Mouse (Mus musculus) embryonic facial prominence, embryonic 12.5 days (tissue): Measurements from ENCODE around the gene Col25a1. TPM values are rescaled to one million over a fixed set of nuclear protein-coding genes. Genes with fewer than 3 reads are reported as not detected.

Experiments
- ATAC-seq: fragments of 200-750 bp; cut with Nextera tagmentation; 2 replicates; pipeline ENCODE4 v1.8.0; 2017; ENCODE audit not compliant: insufficient number of reproducible peaks, insufficient read depth, low FRiP score, low TSS enrichment
- H3K27ac ChIP-seq: fragments of 300-500 bp; sonication (generic); 2 replicates; pipeline ENCODE4 v1.5.1; 2016; ENCODE audit warnings: mild to moderate bottlenecking
- H3K27me3 ChIP-seq: fragments of 300-500 bp; sonication (generic); 2 replicates; pipeline ENCODE4 v1.6.1; 2016; ENCODE audit warnings: mild to moderate bottlenecking, moderate library complexity
- H3K36me3 ChIP-seq: fragments of 300-500 bp; sonication (generic); 2 replicates; pipeline ENCODE4 v1.6.1; 2016; ENCODE audit warnings: mild to moderate bottlenecking
- H3K4me1 ChIP-seq: fragments of 300-500 bp; sonication (generic); 2 replicates; pipeline ENCODE4 v1.6.1; 2016
- H3K4me2 ChIP-seq: fragments of 300-500 bp; sonication (generic); replicated peaks from 2 replicates; pipeline ENCODE4 v1.6.1; 2016; ENCODE audit warnings: mild to moderate bottlenecking, moderate library complexity
- H3K4me3 ChIP-seq: fragments of 300-500 bp; sonication (generic); 2 replicates; pipeline ENCODE4 v1.5.1; 2016; ENCODE audit warnings: mild to moderate bottlenecking
- H3K9ac ChIP-seq: fragments of 300-500 bp; sonication (generic); 2 replicates; pipeline ENCODE4 v1.6.1; 2016; ENCODE audit warnings: mild to moderate bottlenecking, moderate library complexity
- H3K9me3 ChIP-seq: fragments of 300-500 bp; sonication (generic); 2 replicates; pipeline ENCODE4 v1.6.1; 2016; ENCODE audit warnings: mild to moderate bottlenecking, moderate library complexity
- WGBS: fragments of 180-500 bp; shearing (Covaris S2); methylation state at CpG from one replicate; pipeline ENCODE4 v1.1.7; 2016; 5-methylcytosine and 5-hydroxymethylcytosine counted together
- polyA plus RNA-seq: library from polyadenylated mRNA; unstranded; fragments of >200 nt; fragmentation: Nextera tagmentation; extraction: Ambion mirVana; gene quantifications from 2 replicates; pipeline ENCODE4 v1.2.1, GENCODE M21; 2016

Col25a1 gene
- polyA plus RNA-seq, 1 experiment from 2014 or later, result 31.1 TPM

DNA sequence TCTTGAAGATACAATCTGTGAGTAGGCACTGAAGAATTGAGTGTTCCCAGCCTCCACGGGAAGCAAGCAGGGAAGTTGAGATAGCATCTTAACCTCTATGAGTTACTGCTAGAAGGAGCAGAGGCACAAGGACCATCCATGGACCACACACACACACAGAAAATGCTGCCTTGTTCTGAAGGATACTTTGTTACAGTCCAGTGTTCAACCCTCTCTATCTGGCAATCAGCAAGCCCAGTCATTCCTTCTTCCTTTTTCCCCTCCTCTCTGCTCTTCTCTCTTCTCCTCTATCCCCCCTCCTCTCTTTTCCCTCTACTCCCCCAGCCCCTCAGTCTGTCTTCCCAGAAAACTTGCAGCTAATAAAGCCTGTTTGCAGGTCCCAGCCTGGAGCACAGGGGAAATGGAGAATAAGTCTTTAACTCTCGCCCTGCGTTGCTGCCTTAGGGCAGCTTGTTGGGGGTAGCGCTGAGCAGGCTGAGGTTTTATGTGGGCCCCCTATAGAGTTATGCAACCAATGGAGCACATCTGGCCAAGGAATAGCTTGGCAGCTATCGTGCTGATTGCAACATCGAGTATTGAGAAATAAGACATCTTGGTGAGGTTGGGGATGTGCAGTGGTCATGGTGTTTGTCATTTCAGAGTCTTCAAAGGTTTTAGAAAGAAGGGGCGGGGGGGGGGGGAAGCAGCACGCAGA, 235.8 kb downstream of the Col25a1 start:
- Histone ChIP-seq H3K9me3 (no peaks in the 10 kb centered on the region), H3K4me2 (no peak overlapping the region), H3K4me1 (peaks cover 15% of the 10 kb centered on the region), H3K27ac (no peak overlapping the region), H3K4me3 (no peak overlapping the region), H3K9ac (no peak overlapping the region), H3K27me3 (no peaks in the 10 kb centered on the region), H3K36me3 (no peaks in the 10 kb centered on the region)
- ATAC-seq, result no peak
- WGBS, result 44% methylated on average over 8 of the region's 8 CpGs

DNA sequence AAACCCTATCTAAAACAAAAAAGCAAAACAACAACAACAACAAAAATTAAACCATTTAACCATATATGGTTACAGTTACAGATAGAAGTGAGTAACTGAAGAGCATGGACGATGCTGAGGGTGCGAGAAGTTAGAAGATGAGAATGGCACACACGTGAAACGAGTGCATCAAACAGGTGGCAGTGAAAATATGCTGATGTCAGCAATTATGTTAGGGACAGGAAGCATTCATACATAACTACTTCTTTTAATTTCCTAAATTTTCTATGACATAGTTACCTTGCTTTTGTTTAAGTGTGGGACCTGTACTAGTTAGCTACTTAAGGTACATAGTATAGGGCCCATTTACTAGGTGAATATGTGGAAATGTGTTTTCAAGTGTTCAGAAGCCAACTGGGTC, 237.1 kb downstream of the Col25a1 start:
- Histone ChIP-seq H3K27me3 (no peaks in the 10 kb centered on the region), H3K36me3 (no peaks in the 10 kb centered on the region), H3K4me1 (peaks cover 15% of the 10 kb centered on the region), H3K27ac (no peak overlapping the region), H3K4me3 (no peak overlapping the region), H3K4me2 (no peak overlapping the region), H3K9ac (no peak overlapping the region), H3K9me3 (no peaks in the 10 kb centered on the region)
- 92% methylated on average over 4 of the region's 4 CpGs for WGBS
- ATAC-seq, result no peak

DNA sequence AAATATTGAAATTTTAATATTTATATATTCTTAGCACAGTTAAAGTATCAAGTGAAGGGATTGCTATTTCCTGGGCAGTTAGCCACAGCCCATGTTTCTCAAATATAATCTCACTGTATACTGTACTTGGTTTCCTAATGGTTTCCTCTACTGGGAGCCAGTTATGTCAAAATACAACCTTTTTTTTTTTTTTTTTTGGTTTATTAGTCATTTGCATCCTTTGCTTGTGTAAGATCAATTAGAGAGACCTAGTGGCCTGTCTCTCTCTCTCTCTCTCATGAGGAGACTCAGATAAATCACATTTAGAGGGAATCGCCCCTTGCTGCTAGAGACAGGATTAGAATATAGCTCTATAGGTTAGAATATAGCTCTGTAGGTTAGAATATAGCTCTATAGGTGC, 237.8 kb downstream of the Col25a1 start:
- Histone ChIP-seq H3K36me3 (no peaks in the 10 kb centered on the region), H3K4me3 (no peak overlapping the region), H3K4me1 (peaks cover 17% of the 10 kb centered on the region), H3K27ac (no peak overlapping the region), H3K4me2 (no peak overlapping the region), H3K9ac (no peak overlapping the region), H3K27me3 (no peaks in the 10 kb centered on the region), H3K9me3 (no peaks in the 10 kb centered on the region)
- WGBS, result 86% methylated on average over 1 of the region's 1 CpGs
- ATAC-seq, result no peak

DNA sequence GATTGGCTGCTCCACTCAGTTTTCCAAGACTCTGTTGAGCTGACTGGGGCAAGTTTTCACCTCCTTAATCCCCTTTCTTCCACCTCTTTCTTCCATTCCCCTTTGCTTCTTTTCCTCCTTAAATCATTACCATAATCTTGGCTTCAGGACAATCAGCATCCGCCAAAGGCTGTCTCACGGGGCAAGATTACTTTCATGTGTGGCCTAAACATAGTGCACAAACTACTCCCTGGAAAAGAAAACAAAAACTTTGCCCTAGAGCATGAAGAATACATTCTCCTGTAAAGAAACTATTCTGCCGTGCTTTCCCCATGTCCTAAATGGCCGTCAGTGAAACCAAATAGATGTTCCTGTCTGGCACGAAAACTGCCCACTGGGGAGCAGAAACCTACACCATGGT, 238.9 kb downstream of the Col25a1 start:
- no peak overlapping the region for H3K9ac ChIP-seq
- H3K4me2 ChIP-seq, result no peak overlapping the region
- no peaks in the 10 kb centered on the region for H3K27me3 ChIP-seq
- 29% methylated on average over 5 of the region's 5 CpGs for WGBS
- H3K27ac ChIP-seq, result no peak overlapping the region
- H3K4me1 ChIP-seq, result peaks cover 17% of the 10 kb centered on the region
- no peak for ATAC-seq
- no peaks in the 10 kb centered on the region for H3K36me3 ChIP-seq
- H3K4me3 ChIP-seq, result no peak overlapping the region
- no peaks in the 10 kb centered on the region for H3K9me3 ChIP-seq

DNA sequence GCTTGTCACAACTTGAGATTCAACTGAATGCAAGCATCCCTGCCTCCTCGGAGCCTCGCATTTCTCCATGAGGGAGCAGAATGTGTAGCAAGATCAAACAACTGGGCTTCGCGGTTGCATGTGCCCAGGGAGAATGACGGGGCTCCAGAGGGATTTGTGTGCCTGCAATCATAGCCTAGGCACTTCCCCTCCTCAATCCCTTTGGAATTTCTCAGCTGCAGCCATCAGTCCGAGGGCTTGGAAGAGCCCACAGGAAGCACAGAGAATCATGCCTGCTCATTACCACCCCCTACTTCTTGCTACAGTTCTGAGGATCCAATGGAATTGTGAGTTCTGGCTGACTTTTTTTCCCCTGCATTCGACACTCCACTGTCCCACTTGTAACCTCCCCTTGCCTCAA, 241.8 kb downstream of the Col25a1 start:
- no peak for ATAC-seq
- Histone ChIP-seq H3K27ac (no peak overlapping the region), H3K4me1 (peaks cover 13% of the 10 kb centered on the region; the same call in 1 of the 2 replicates), H3K9me3 (no peaks in the 10 kb centered on the region), H3K36me3 (no peaks in the 10 kb centered on the region), H3K4me3 (no peak overlapping the region), H3K4me2 (no peak overlapping the region), H3K27me3 (no peaks in the 10 kb centered on the region), H3K9ac (no peak overlapping the region)
- WGBS, result 28% methylated on average over 7 of the region's 7 CpGs

DNA sequence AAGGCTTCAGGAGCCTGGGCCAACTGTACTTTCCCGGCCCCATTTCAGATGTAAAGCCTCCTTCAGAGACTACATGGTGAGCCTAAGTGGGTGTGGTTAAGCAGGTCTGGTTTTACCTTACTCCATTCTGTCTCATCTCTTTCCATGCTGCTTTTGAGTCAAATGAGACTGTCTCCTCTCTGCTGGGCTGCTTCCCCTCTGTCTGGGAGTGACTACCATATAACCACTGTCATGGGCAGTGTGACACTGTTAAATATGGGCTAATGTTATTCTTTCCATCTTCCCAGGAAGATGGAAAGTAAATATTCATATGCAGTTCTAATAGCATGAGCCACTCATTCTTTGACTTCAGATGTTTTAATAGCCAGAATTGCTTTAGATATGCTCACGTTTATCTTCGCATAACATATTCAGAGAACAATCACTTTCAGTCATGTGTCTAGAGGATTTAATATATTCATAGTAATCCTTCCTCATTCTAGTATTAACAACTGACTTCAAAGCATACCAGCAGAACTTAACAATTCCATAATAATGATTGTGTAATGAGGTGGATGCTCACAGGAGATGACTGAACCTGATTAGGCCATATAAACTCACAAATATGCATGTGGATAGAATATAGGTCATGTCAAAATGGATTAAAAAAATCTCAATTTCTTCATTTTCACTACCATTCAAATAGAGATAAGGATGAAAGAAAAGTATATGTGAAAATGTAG, 243.5 kb downstream of the Col25a1 start:
- Histone ChIP-seq H3K9me3 (no peaks in the 10 kb centered on the region), H3K4me1 (peaks cover 9% of the 10 kb centered on the region; the same call in 1 of the 2 replicates), H3K4me3 (no peak overlapping the region), H3K27ac (no peak overlapping the region), H3K4me2 (no peak overlapping the region), H3K9ac (no peak overlapping the region), H3K27me3 (no peaks in the 10 kb centered on the region), H3K36me3 (no peaks in the 10 kb centered on the region)
- no peak for ATAC-seq
- 82% methylated on average over 3 of the region's 3 CpGs for WGBS

DNA sequence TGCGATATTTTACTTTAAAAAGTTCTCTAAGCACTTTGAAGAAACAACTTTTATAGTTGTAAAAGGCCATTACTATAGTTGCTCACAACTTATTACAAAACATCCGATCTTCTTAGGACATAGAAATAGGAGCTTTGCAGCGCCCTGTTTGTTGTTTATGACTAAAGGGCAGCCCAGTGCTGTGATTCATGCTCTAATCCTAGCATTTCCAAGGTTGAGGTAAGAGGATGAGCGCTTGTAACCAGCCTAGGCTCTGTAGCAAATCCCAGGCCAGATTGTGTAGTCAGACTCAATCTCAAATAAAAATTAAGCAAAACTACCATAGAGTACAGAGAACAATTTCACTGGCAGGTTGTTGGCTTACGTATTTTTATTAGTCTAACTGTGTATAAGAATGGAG, 246.5 kb downstream of the Col25a1 start:
- H3K4me3 ChIP-seq, result no peak overlapping the region
- no peak overlapping the region for H3K4me2 ChIP-seq
- no peaks in the 10 kb centered on the region for H3K36me3 ChIP-seq
- H3K9me3 ChIP-seq, result no peaks in the 10 kb centered on the region
- no peak overlapping the region for H3K27ac ChIP-seq
- H3K9ac ChIP-seq, result no peak overlapping the region
- no peaks in the 10 kb centered on the region for H3K27me3 ChIP-seq
- no peak for ATAC-seq
- WGBS, result 91% methylated on average over 5 of the region's 5 CpGs
- peaks cover 2% of the 10 kb centered on the region; the same call in 1 of the 2 replicates for H3K4me1 ChIP-seq

DNA sequence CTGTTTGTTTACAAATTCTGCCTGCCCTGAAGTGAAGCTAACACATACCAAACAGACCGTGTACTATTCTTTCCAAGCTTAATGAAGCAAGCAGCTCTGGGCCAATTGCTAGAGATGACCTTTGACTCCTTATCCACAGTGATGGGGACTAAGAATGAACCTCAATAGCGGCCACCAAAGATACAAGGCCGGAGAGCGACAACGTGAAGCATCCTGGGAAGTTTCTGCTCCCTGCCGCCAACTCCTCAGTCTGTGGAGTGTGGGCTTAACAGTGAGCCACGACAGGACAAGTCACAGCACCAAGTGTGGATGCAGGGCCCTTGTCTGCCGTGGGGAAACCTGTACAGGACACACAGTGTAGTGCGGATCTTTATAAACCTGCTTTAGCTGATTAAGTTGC, 247.3 kb downstream of the Col25a1 start:
- no peak for ATAC-seq
- Histone ChIP-seq H3K27me3 (no peaks in the 10 kb centered on the region), H3K27ac (no peak overlapping the region), H3K4me3 (no peak overlapping the region), H3K4me1 (no peaks in the 10 kb centered on the region), H3K36me3 (no peaks in the 10 kb centered on the region), H3K9me3 (no peaks in the 10 kb centered on the region), H3K4me2 (no peak overlapping the region), H3K9ac (no peak overlapping the region)
- WGBS, result 49% methylated on average over 9 of the region's 9 CpGs

DNA sequence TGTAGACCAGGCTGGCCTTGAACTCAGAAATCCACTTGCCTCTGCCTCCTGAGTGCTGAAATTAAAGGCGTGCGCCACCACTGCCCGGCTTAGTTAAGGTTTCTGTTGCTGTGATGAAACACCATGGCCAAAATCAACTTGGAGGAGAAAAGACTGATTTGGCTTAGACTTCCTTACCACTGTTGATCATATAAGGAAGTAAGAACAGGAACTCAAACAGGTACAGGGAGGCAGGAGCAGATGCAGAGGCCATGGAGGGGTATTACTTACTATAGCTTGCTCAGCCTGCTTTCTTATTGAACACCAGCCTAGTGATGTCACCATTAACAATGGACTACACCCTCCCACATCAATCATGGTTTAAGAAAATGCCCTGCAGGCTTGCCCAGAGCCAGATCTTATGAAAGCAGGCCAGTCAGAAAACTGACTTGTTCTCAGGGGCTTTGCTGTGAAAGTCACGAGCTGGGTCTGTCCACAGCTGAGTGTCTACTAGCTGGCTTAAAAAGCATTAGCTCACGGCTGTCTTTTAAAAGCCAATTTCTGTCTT, 249.1 kb downstream of the Col25a1 start:
- whole genome bisulfite sequencing, result 79% methylated on average over 5 of the region's 5 CpGs
- Histone ChIP-seq H3K36me3 (no peaks in the 10 kb centered on the region), H3K9me3 (no peaks in the 10 kb centered on the region), H3K27me3 (no peaks in the 10 kb centered on the region), H3K27ac (no peak overlapping the region), H3K4me3 (no peak overlapping the region), H3K4me1 (no peaks in the 10 kb centered on the region), H3K9ac (no peak overlapping the region), H3K4me2 (no peak overlapping the region)
- no peak for ATAC-seq

DNA sequence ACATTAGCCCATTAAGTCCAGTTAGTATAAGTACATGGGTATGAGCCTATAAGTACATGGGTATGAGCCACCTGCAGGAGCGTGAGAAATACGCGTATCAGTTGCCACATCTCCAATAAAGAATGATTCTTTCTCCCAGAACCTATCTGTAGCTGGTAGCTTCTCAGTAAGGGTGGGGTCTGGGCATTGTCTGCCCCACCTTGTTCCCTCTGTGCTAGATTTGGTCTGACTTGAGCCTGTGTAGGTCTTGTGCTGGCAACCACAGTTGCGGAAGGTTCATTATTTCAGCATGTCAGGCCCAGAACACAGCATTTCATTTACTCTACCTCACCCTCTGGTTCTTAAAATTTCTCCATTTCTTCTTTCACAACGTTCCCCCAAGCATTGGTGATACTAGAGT, 250.4 kb downstream of the Col25a1 start:
- no peak overlapping the region for H3K27ac ChIP-seq
- H3K27me3 ChIP-seq, result no peaks in the 10 kb centered on the region
- no peaks in the 10 kb centered on the region for H3K9me3 ChIP-seq
- no peaks in the 10 kb centered on the region for H3K4me1 ChIP-seq
- H3K4me3 ChIP-seq, result no peak overlapping the region
- WGBS, result 93% methylated on average over 5 of the region's 5 CpGs
- H3K36me3 ChIP-seq, result no peaks in the 10 kb centered on the region
- H3K9ac ChIP-seq, result no peak overlapping the region
- H3K4me2 ChIP-seq, result no peak overlapping the region
- no peak for ATAC-seq

DNA sequence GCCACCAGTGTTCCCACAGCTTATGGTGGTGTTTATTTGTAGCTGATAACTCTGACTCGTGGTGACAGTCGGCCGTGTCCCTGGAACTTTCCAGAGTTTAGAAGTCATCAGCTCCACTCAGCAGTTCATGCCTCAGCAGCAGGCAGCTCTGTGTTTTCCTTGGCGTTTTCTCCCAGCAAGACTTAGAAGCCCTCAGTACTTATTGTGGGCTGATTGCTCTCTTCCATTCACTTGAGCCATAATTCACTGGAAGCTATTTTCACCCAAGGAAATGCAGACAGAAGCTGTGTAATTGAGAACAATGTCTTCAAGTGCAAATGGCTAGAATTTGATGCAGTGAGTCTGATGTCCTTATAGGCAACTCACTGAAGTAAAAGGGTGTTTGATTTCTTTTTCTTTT, 254.6 kb downstream of the Col25a1 start:
- Histone ChIP-seq H3K4me2 (no peak overlapping the region), H3K27me3 (no peaks in the 10 kb centered on the region), H3K4me3 (no peak overlapping the region), H3K9ac (no peak overlapping the region), H3K36me3 (no peaks in the 10 kb centered on the region), H3K4me1 (no peaks in the 10 kb centered on the region), H3K27ac (no peak overlapping the region), H3K9me3 (no peaks in the 10 kb centered on the region)
- WGBS, result 75% methylated on average over 4 of the region's 4 CpGs
- ATAC-seq, result no peak

DNA sequence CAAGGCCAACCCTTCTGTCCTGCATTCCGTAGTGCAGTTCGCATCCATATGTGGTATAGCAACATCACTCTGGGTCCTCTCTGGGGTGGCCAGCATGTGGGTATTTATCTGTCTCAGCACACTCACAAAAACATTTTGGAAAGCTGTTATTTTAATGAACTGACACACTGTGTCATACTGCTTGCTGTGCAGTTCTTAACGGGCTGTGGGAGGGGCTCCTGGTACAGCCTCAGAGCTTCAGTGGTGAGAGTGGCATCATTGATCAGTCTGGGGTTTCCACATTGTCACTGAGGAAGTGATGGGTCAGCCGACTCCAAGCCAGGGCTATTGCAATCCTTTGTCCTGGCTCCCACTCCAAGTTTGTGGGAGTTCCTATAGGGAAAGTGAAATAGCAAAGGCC, 255.9 kb downstream of the Col25a1 start:
- 84% methylated on average over 4 of the region's 4 CpGs for WGBS

More for the DNA sequence above, 255.9 kb downstream of the Col25a1 start:
- Histone ChIP-seq H3K4me2 (no peak overlapping the region), H3K4me3 (no peak overlapping the region), H3K4me1 (no peaks in the 10 kb centered on the region), H3K9ac (no peak overlapping the region), H3K27me3 (no peaks in the 10 kb centered on the region), H3K36me3 (no peaks in the 10 kb centered on the region), H3K27ac (no peak overlapping the region), H3K9me3 (no peaks in the 10 kb centered on the region)
- no peak for ATAC-seq
